Mouse (Mus musculus) kidney, adult 2 months (tissue): Measurements from ENCODE around the gene Trpm1. TPM values are rescaled to one million over a fixed set of nuclear protein-coding genes. Genes with fewer than 3 reads are reported as not detected.

Source experiments
- DNase-seq: peaks from one replicate; pipeline ENCODE4 v3.0.0; 2021
- H3K27ac ChIP-seq: fragments of 200-500 bp; 2 replicates; pipeline ENCODE4 v1.5.1; 2012; ENCODE audit warnings: low read depth, low read length, control low read depth, inconsistent platforms; ENCODE audit not compliant: insufficient read depth
- H3K27me3 ChIP-seq: fragments of 200-500 bp; replicated peaks from 2 replicates; pipeline ENCODE4 v1.6.1; 2012; ENCODE audit warnings: mild to moderate bottlenecking, moderate library complexity, low read length, inconsistent platforms; ENCODE audit not compliant: control insufficient read depth, insufficient read depth
- H3K36me3 ChIP-seq: fragments of 200-500 bp; 2 replicates; pipeline ENCODE4 v1.6.1; 2012; ENCODE audit warnings: mild to moderate bottlenecking, moderate library complexity, low read length, inconsistent platforms; ENCODE audit not compliant: control insufficient read depth, insufficient read depth
- H3K4me1 ChIP-seq: fragments of 200-500 bp; 2 replicates; pipeline ENCODE4 v1.6.1; 2011; ENCODE audit warnings: low read length; ENCODE audit not compliant: control insufficient read depth, insufficient read depth
- H3K4me3 ChIP-seq: fragments of 200-500 bp; 2 replicates; pipeline ENCODE4 v1.5.1; 2011; ENCODE audit warnings: mild to moderate bottlenecking, low read depth, low read length, control low read depth; ENCODE audit not compliant: insufficient read depth
- CTCF ChIP-seq: fragments of 200-500 bp; conservative IDR thresholded peaks from 2 replicates; pipeline ENCODE4 v1.5.1; 2011; ENCODE audit warnings: low read depth, mild to moderate bottlenecking, control low read depth, low read length, moderate library complexity, mixed read lengths; ENCODE audit not compliant: insufficient read depth, insufficient read length
- POLR2A ChIP-seq: fragments of 200-500 bp; IDR thresholded peaks from one replicate; pipeline ENCODE4 v1.6.1; 2011; ENCODE audit warnings: low read depth, low read length, control low read depth
- WGBS: fragments of 180-500 bp; shearing (Covaris S2); methylation state at CpG from one replicate; pipeline ENCODE4 v1.1.7; 2018; 5-methylcytosine and 5-hydroxymethylcytosine counted together
- polyA plus RNA-seq: library from polyadenylated mRNA; depleted of rRNA; stranded (reverse); fragments of >200 nt; gene quantifications from 2 replicates; pipeline ENCODE4 v1.2.3, GENCODE M21; 2012

Trpm1 gene
- polyA plus RNA-seq, 1 experiment: 0.31 TPM

DNA sequence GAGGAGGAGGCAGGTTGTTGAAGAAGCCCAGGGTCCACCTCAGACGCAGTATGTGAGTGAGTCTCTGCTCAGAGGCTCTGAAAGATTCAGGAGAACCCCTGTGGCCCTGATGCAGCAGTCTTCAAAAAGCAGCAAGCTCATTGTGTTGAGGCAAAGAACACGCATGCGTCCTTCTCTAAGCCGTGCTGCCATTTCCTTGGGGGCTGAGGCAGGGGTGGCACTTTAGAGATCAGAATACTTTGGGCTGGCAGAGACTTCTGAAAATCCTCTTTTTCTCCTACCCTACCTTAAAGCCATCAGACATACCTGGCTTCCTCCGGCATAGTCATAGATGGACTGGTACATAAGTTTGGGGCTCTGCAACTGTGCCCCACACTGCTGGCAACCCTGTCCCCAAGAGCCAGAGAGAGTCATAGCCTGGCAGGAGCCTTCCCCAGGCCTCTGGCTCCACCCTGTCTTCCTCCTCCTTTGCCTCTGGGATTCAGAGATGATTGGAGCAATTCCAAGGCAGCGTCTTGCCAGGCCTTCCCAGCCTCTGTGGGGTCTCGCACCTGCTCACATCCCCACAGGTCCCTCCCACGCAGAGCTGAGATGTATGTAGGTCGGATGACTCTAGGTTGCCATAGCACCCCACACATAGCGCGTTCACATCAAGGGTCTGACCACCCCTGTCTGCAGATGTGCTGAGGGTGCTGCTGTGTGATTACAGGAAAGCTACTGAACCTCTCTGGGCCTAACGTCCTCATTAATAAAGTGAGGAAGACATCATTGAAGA is 4.8 kb downstream of the Trpm1 start:
- no peak overlapping the region for H3K27ac ChIP-seq
- DNase-seq: no peak

DNA sequence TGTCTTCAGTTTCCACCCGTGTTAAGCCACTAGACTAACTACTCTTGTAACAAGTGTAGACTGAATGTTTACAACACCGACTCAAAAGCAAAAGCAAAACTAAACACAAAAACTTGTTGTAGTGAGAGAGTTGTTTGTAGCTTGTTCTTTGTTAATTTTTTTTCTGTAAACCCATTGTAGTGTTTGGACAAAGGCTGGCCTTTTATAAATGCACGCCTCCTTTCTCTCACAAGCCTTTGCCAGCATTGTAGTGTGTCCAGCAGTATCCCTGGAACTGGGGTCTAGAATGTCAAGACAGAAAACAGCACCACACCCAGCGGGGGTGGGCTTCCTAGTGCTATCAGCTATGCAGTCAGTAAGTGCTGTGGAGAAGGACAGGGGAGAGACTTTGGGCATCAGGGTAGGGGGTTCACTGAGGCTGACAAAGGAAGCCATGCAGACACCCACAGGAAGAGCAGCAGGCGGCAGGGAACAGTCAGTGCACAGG is 5.5 kb downstream of the Trpm1 start:
- 64% methylated on average over 5 of the region's 5 CpGs for WGBS
- TF ChIP-seq CTCF (no peak), POLR2A (no peak)
- Histone ChIP-seq H3K4me3 (no peak overlapping the region), H3K27ac (peak overlapping the region; percentile 13; the same call in 1 of the 2 replicates), H3K27me3 (no peaks in the 10 kb centered on the region), H3K4me1 (peaks cover 18% of the 10 kb centered on the region), H3K36me3 (no peaks in the 10 kb centered on the region)
- DNase-seq: peak; percentile 29

More for the DNA sequence above, 4.8 kb downstream of the Trpm1 start:
- Histone ChIP-seq H3K4me3 (no peak overlapping the region), H3K36me3 (no peaks in the 10 kb centered on the region), H3K4me1 (peaks cover 18% of the 10 kb centered on the region), H3K27me3 (no peaks in the 10 kb centered on the region)
- 78% methylated on average over 12 of the region's 12 CpGs for WGBS
- TF ChIP-seq CTCF (no peak), POLR2A (no peak)

- H3K36me3 ChIP-seq: no peaks in the 10 kb centered on the region
- no peak for TF ChIP-seq POLR2A
- TF ChIP-seq CTCF: no peak
- H3K27ac ChIP-seq: peak overlapping the region; percentile 13; the same call in 1 of the 2 replicates
- DNase-seq: peak; percentile 64
- no peak overlapping the region for H3K4me3 ChIP-seq
- H3K27me3 ChIP-seq: no peaks in the 10 kb centered on the region
- H3K4me1 ChIP-seq: peaks cover 18% of the 10 kb centered on the region
- 61% methylated on average over 7 of the region's 7 CpGs for whole genome bisulfite sequencing
Observed at GRCm38 (mm10) chr7:64159612-64160591, 6.3 kb downstream of the Trpm1 start.

DNA sequence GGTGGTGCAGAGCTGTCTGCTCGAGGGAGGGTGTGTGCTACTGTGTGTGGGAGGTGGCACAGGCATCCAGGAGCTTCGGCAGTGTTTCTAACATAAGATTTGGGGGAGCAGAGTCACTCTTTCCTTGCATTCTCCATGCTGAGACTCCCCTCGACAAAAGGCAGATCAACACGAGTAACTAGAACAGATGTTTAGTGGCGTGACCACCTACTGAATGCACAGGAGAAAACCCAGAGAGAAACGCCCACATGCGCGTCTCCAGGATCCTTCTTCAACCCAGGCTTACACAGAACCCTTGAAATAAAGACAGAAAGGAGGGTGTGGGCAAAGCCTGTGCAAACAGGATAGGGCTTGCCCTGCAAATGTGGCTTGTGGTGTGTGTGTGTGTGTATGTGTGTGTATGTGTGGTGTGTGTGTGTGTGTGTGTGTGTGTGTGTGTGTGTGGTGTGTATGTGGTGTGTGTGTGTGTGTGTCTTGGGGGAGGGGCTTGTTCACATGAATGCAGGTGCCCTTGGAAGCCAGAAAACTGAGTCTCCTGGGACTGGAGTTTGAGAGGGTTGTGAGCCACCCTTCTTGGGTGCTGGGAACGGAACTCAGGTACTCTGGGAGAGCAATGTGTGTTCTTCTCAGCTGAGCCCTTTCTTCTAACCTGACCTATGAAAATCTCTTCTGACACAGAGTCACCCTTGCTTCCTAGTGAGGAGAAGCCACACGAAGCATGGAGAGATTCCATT is 7.3 kb downstream of the Trpm1 start:
- peaks cover 14% of the 10 kb centered on the region for H3K4me1 ChIP-seq
- TF ChIP-seq POLR2A (no peak), CTCF (no peak)
- H3K27me3 ChIP-seq: no peaks in the 10 kb centered on the region
- 66% methylated on average over 10 of the region's 10 CpGs for WGBS
- no peak overlapping the region for H3K4me3 ChIP-seq
- DNase-seq: no peak
- H3K36me3 ChIP-seq: no peaks in the 10 kb centered on the region
- H3K27ac ChIP-seq: no peak overlapping the region

DNA sequence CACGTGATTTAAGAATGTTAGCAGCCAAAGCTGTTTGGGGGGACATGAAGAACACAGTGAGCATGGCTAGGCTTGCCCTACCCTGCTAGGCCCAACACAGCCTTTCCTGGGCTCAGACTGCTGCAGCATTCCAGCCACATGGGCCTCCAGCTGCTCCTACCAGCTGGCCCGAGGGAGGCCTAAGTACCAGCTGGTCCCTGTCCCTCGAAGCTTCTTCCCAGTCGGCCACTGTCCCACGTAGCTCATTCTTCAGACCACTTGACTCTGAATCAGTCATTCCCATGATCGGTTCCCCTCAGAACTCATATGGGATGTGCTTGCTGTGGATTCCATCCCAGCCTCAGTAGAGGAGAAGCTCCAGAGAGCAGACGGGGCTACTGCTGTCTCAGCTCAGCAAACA is 8.4 kb downstream of the Trpm1 start:
- TF ChIP-seq POLR2A (no peak), CTCF (no peak)
- H3K27ac ChIP-seq: no peak overlapping the region
- no peak overlapping the region for H3K4me3 ChIP-seq
- no peaks in the 10 kb centered on the region for H3K36me3 ChIP-seq
- no peaks in the 10 kb centered on the region for H3K27me3 ChIP-seq
- WGBS: 71% methylated on average over 7 of the region's 7 CpGs
- no peak for DNase-seq
- peaks cover 10% of the 10 kb centered on the region; the same call in 1 of the 2 replicates for H3K4me1 ChIP-seq

- 90% methylated on average over 3 of the region's 3 CpGs for whole genome bisulfite sequencing
- TF ChIP-seq CTCF: no peak
Observed at GRCm38 (mm10) chr7:64163086-64163485, 9.5 kb downstream of the Trpm1 start.

More at GRCm38 (mm10) chr7:64163086-64163485, 9.5 kb downstream of the Trpm1 start:
- DNase-seq: no peak
- no peaks in the 10 kb centered on the region for H3K27me3 ChIP-seq
- no peak overlapping the region for H3K27ac ChIP-seq
- H3K4me1 ChIP-seq: peaks cover 10% of the 10 kb centered on the region; the same call in 1 of the 2 replicates
- H3K4me3 ChIP-seq: no peak overlapping the region
- no peaks in the 10 kb centered on the region for H3K36me3 ChIP-seq
